Mouse (Mus musculus) embryo, embryonic 9.5 days (tissue): ENCODE data around the gene Angpt4.

Experiments used
- DNase-seq: peaks from one replicate; pipeline ENCODE4 v3.0.0-alpha.2; 2017; ENCODE audit errors: extremely low spot score

The Angpt4 gene

GRCm38 (mm10) chr2:151981268-151981667 is 70.3 kb downstream of the Angpt4 start:
- no peak for DNase-seq

GRCm38 (mm10) chr2:151982476-151982875 is 71.5 kb downstream of the Angpt4 start:
- DNase-seq, result no peak

DNA sequence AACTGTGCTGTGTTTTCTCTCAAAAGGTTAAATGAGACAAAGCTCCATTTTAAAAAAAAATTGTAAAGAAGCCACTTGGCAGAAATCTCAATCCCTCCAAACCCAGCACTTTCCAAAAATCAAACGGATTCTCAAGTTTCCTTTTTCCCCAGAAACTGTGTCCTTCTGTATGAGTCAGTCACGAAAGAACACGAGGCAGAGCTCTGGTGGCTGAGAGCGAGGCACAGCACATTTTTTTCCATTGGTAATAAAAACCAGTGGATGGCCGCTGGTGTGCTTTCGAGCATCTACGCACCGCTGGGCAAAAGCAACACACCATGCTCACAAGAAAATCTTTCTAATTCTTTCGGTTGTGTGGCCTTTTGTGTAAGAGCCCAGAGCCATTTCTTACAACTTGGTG is 73.0 kb downstream of the Angpt4 start:
- no peak for DNase-seq

DNA sequence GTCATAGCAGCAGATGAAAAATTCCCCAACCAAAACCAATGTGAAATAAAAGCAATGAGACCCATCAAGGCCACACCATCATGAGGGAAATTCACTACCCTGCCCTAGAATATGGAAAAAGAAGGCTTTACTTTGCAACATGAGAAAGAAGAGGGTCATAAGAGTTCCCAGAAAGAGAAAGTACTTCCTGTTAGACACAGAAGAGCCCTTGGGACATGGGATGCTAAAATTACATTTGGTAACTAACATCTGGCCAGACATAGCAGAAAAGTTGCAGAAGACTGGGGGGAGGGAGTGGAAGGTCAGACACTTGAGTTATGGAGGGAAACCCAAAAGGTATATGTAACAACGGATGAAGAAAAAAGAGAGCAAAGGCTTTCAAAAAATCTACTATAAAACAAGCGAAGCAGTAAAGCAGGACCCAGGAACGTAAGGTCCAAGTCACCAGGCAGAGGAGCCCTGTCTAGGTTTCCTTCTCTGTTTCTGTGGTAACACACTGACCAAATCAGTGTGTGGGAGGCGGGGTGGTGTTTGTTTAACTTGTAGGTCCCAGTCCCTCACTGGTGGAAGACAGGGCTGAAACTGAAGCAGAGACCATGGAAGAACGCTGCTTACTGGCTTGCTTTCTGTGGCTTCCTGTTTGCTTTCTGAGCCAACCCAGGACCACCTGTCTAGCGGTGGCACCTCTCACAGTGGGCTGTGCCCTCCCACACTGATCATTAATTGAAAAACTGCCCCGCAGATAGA is 74.6 kb downstream of the Angpt4 start:
- no peak for DNase-seq

DNA sequence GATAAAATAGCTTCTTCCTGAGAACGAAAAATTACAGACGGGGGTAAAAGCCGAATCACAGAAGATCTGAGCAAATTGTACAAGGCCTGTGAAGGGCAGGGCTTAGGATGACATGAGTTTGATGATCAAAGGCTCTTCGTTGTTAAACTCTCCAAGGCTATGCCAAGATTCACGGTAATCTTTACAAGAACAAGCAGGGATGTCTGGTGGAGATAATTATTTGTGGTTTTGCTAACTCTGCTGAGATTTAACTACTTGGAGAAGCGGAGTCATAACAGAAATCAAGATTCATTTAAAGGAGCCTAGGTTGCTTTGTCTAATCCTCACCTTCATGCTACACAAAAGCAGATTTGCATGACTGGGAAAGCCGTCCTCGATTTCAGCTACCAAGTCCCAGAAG is 75.9 kb downstream of the Angpt4 start:
- DNase-seq, result no peak

DNA sequence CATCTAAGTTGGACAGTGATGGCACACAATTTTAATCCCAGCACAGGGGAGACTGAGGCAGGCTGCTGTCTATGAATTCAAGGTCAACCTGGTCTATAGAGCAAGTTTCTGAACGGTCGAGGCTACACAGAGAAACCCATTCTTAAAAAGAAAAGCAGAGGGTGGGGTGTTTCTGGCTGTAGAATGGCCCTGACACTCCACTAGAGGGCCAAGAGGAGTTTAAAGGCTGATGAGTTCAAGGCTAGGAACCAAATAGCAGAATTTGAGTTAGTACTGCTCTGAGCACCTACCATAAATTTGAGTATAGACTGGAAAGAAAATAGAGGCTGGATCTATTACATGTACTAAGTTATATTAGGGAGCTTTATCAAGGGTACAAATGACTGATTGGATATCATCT is 78.0 kb downstream of the Angpt4 start:
- DNase-seq, result no peak

DNA sequence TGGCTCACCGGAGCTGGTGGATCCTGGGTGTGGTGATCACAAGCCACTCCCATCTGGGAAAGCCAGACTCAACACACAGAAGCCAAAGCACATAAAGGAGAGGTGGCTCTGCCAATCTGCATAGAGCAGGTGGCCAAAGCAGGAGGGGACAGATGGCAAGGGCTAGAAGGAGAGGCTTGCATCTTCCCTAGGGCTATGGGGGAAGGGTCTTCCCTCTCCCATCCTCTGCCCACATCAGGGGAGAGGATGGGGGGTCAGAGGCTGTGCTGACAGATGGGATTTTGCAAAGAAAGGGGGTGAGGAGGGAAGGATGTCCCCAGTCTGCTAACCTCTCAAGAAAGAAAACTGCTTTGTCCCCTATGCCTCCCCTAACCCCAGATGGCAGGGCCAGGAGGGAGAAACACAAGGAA is 80.0 kb downstream of the Angpt4 start:
- DNase-seq, result no peak

GRCm38 (mm10) chr2:151991446-151991845 is 80.4 kb downstream of the Angpt4 start:
- DNase-seq, result no peak

DNA sequence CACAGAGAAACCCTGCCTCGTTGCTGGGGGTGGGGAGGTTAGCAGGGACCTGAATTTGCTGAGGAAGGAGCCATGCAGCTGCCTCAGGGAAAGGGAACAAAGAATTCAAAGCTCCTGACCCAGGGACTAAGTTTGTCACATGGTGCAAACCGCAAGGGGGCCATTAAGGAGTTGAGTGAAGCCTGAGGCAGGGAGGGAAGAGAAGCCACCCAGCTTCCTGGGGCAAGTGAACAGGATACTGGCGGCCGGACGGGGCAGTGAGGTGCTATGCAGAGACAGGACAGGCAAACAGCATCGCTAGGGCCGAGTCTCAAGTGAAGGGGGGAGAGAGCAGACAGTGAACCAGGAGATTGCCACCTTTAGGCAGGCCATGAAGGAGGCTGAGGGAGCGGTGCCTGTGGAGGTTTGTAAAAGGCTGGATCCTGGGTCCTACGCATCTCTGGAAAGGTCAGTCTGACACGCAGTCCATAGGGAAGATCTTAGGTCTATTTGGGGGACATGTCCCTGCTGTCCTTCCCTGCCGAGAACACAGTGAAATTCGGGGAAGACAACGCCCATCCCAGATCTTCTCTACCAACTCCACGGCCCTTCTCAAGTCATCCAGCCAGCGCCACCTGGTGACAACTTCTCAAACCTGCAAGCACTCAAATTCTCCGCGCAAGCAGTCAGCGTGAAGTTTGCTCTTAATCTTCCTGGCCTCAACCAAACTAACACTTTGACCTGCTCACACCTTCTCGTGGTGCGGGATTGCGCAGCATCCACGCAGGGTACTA is 83.5 kb downstream of the Angpt4 start:
- peak; percentile 79 for DNase-seq
